In the genomic region with DNA sequence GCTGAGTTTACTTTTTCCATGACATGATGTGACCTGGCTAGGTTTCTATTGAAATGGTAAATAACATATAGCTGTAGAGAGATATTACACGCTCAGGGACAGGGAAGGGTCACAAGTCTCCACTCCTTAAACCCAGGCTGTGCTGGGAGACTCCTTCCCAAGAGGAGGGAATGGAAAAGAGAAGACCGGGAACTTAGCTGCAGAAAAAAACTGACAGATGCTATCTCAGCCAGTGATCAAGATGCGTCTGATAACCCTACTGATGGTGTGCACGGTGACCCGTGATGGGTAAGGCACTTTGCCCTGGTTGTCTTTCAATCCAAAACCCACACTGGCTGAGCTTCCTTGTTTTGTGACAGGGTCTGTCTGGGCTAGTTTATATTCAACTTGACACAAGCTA, we compare ENCODE assay signal across 20 mouse cellular contexts. TPM values are rescaled to one million over a fixed set of nuclear protein-coding genes. Genes with fewer than 3 reads are reported as not detected.
DNase-seq lines count a peak whose midpoint lies in the region; ATAC-seq and TF ChIP-seq lines count a peak whose summit lies in the region.
"Had no signal": no experiment of that assay in that cellular context is flagged by ENCODE, and none has a peak within 500 bp of the region (broad histone marks: within the 10 kb centered on the region; RNA-seq: fewer than 3 reads in every experiment).

No protein-coding gene starts in this region.

- H3K9me3 ChIP-seq in kidney, embryonic 16.5 days (ENCODE audit: low read length): no peaks in the 10 kb centered on the region
- H3K9me3 ChIP-seq: embryonic facial prominence, embryonic 13.5 days; embryonic facial prominence, embryonic 15.5 days; forebrain, embryonic 10.5 days; forebrain, embryonic 12.5 days had no signal

- H3K4me3 ChIP-seq in kidney, embryonic 16.5 days (ENCODE audit: low read length): no peak overlapping the region
- H3K4me3 ChIP-seq in kidney, adult 2 months (ENCODE audit: insufficient read depth, low read depth, low read length): no peak overlapping the region
- H3K4me3 ChIP-seq: embryonic facial prominence, embryonic 13.5 days; embryonic facial prominence, embryonic 15.5 days; erythroblast, embryonic 14.5 days; forebrain, embryonic 10.5 days; forebrain, embryonic 12.5 days had no signal

- H3K4me1 ChIP-seq in kidney, embryonic 16.5 days (ENCODE audit: insufficient read depth, low read length): peaks cover 6% of the 10 kb centered on the region; the same call in 1 of the 2 replicates
- H3K4me1 ChIP-seq in kidney, adult 2 months (ENCODE audit: control insufficient read depth, insufficient read depth, low read length): peaks cover 10% of the 10 kb centered on the region; the same call in 1 of the 2 replicates

- DNase-seq in cerebellum, postnatal 14 days: peak; percentile 22 to 63
- no peak for DNase-seq in cerebellum, adult 11-12 months
- peak; percentile 9 for DNase-seq in kidney, adult 11 months
- peak; percentile 29 for DNase-seq in kidney, adult 2 months
- no peak for DNase-seq in kidney, postnatal 25 days
- DNase-seq: adrenal gland, adult 2 months; adrenal gland, postnatal 10 days; adrenal gland, postnatal 25 days; cerebellum, adult 11 months; cerebellum, adult 9-10 months; cerebellum, postnatal 36 days; embryo, embryonic 11 days had no signal

- TF ChIP-seq CTCF in kidney, adult 2 months (conservative IDR thresholded peaks at IDR 0.05; ENCODE audit: insufficient read depth, insufficient read length, low read depth, low read length): no peak

- H3K36me3 ChIP-seq in kidney, embryonic 16.5 days (ENCODE audit: insufficient read depth, low read length): no peaks in the 10 kb centered on the region
- no peaks in the 10 kb centered on the region for H3K36me3 ChIP-seq in kidney, adult 2 months (ENCODE audit: control insufficient read depth, insufficient read depth, low read length)
- H3K36me3 ChIP-seq: embryonic facial prominence, embryonic 13.5 days; embryonic facial prominence, embryonic 15.5 days; forebrain, embryonic 10.5 days; forebrain, embryonic 12.5 days had no signal

- no peak for ATAC-seq in kidney, embryonic 16.5 days (ENCODE audit: low FRiP score, low TSS enrichment)
- ATAC-seq: forebrain, embryonic 14.5 days; forebrain, embryonic 16.5 days had no signal

- H3K27ac ChIP-seq in kidney, embryonic 16.5 days (ENCODE audit: low read length): no peak overlapping the region
- H3K27ac ChIP-seq in kidney, adult 2 months (ENCODE audit: insufficient read depth, low read depth, low read length): no peak overlapping the region
- H3K27ac ChIP-seq: embryonic facial prominence, embryonic 13.5 days; embryonic facial prominence, embryonic 15.5 days; forebrain, embryonic 10.5 days; forebrain, embryonic 12.5 days had no signal

- no peak overlapping the region for H3K9ac ChIP-seq in kidney, embryonic 16.5 days (replicated peaks; ENCODE audit: low read length)
- H3K9ac ChIP-seq: embryonic facial prominence, embryonic 13.5 days; embryonic facial prominence, embryonic 15.5 days; forebrain, embryonic 12.5 days had no signal

- TF ChIP-seq POLR2A in kidney, adult 2 months (IDR thresholded peaks at IDR 0.05; ENCODE audit: low read depth, low read length): no peak

- H3K27me3 ChIP-seq in kidney, embryonic 16.5 days (ENCODE audit: insufficient read depth, low read length): peaks cover 11% of the 10 kb centered on the region
- no peaks in the 10 kb centered on the region for H3K27me3 ChIP-seq in kidney, adult 2 months (replicated peaks; ENCODE audit: control insufficient read depth, insufficient read depth, low read length)
- H3K27me3 ChIP-seq: embryonic facial prominence, embryonic 15.5 days had no signal

- H3K4me2 ChIP-seq in kidney, embryonic 16.5 days (replicated peaks; ENCODE audit: low read depth, low read length): no peak overlapping the region
- H3K4me2 ChIP-seq: embryonic facial prominence, embryonic 13.5 days; embryonic facial prominence, embryonic 15.5 days; forebrain, embryonic 12.5 days had no signal

- WGBS in kidney, embryonic 16.5 days: 81% methylated on average over 5 of the region's 5 CpGs
- WGBS in kidney, adult 2 months: 64% methylated on average over 5 of the region's 5 CpGs

RNA-seq across cellular contexts. Expression of gene Eps8, which starts 9.8 kb away (rescaled TPM):
- 42.0 and 43.0 TPM in 2 replicates for polyA plus RNA-seq in kidney, embryonic 16.5 days (2015; fragmentation: Nextera tagmentation; extraction: Ambion mirVana)
- 50.2 and 51.9 TPM in 2 replicates for polyA plus RNA-seq in kidney, adult 2 months (2012; rRNA removed)

Comparison
In these comparisons a context has a peak if more than half of its experiments do, and no peak if none do; other contexts are left out.
1. DNase-seq: peak in cerebellum, postnatal 14 days (2 of 2), kidney, adult 11 months (single experiment) and kidney, adult 2 months (single experiment); none in cerebellum, adult 11-12 months (single experiment) and kidney, postnatal 25 days (0 of 2).